Mouse (Mus musculus) embryonic facial prominence, embryonic 12.5 days (tissue): ENCODE data around the gene Optn. TPM values are rescaled to one million over a fixed set of nuclear protein-coding genes. Genes with fewer than 3 reads are reported as not detected.

Source experiments
- polyA plus RNA-seq: library from polyadenylated mRNA; unstranded; fragments of >200 nt; fragmentation: Nextera tagmentation; extraction: Ambion mirVana; gene quantifications from 2 replicates; pipeline ENCODE4 v1.2.1, GENCODE M21; 2016

Optn gene
- polyA plus RNA-seq, 1 experiment from 2014 or later: 4.6 TPM

Other genes with a start within 250 kb of the Optn start
- gene Sephs1, start 182.5 kb downstream of the Optn start, polyA plus RNA-seq: 125 and 129 TPM in 2 replicates
- gene Phyh, start 145.0 kb downstream of the Optn start, polyA plus RNA-seq: 50.0 and 55.9 TPM in 2 replicates
- 0.56 TPM in 1 of 2 replicates, not detected in the other for gene Ucma, start 87.9 kb downstream of the Optn start, polyA plus RNA-seq
- gene Mcm10, start 51.3 kb downstream of the Optn start, polyA plus RNA-seq: 38.7 and 44.8 TPM in 2 replicates
- 5.7 and 5.9 TPM in 2 replicates for gene Ccdc3, start 73.7 kb upstream of the Optn start, polyA plus RNA-seq